Mouse (Mus musculus) B cell, adult 2 months (primary cell): ENCODE data around the gene Tesk1.

Source experiments
- DNase-seq, 2 experiments: peaks; one replicate each; pipeline ENCODE4 v3.0.0; 2022

Gene Tesk1

DNA sequence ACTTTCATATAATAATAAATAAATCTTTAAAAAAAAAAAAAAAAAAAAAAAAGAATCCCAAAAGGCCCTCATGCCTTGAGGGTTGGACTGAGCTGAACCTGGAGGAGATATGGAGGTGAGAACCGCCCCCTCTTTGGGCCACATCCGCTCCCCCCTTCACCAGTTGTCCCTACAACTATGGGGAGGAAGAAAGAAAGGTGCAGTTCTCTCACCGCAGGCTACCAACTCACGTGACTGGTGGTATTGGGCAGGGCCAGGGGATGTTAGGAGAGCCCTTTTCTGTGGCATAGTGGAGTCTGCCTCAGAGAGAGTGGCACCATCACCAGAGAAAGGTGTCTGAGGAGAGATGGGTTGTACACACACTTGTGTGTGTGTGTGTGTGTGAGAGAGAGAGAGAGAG, 14.7 kb downstream of the Tesk1 start:
- peak; percentile 71 to 76 for DNase-seq

- DNase-seq, result peak; percentile 58 to 67
These were observed 15.4 kb downstream of the Tesk1 start for GRCm38 (mm10) chr4:43457124-43457523.

- DNase-seq, result no peak
These were observed 21.4 kb downstream of the Tesk1 start for GRCm38 (mm10) chr4:43463102-43463501.

- DNase-seq, result peak in 1 of 2 experiments; percentile 36
These were observed 24.2 kb downstream of the Tesk1 start for GRCm38 (mm10) chr4:43465935-43466334.

DNA sequence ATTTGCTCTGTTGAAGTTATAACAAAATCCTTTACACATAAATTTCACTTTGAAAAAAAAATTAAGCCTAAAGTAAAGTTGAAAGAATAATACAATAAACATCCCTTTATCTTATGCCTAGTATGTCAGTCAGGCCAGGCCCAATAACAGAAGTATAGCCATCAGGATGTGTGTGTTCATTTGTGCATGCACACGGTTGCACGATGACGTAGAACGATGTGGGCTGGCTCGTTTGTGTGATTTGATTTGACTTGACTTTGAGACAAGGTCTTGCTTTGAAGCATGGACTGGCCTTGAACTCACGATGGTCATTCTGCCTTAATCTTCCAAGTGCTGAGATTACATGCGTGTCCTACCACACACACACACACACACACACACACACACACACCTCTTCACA, 25.1 kb downstream of the Tesk1 start:
- peak; percentile 49 to 52 for DNase-seq

DNA sequence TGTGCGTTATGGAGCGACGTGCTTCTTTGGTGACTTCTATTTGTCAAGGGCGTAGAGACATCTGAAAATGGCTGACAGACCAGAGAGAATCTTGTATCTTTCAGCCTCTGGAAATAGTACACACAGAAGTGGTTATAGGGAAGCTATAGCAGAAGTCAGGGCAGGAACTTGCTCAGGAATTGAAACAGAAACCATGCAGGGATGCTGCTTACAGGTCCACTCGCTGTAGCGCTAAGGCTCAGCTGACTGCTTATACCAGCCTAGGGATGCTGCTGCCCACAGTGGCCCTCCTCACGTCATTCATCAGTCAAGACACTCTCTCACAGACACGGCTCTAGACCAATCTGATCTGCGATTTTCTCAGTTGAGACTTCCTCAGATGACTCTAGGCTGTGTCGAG, 28.6 kb downstream of the Tesk1 start:
- peak in 1 of 2 experiments; percentile 37 for DNase-seq

DNA sequence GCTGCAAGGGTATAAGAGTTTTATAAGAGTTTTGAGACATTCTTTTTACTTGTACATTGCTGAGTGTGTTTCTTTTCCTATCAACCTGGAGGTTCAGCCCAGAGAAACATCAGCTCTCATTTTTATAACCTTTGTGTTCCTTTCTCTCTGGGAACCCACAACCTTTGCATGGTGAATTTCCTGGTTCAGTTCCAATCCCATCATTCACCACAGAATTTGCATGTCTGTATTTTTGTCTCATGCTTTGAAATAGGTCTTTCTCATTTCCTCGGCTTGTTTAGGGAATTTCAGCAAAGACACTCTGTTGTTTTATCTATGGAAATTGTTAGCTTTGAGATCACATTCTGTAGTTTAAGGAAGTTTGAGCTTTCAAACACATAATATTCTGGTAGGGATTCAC, 31.9 kb downstream of the Tesk1 start:
- DNase-seq, result peak; percentile 38 to 39

GRCm38 (mm10) chr4:43476604-43477003, 34.9 kb downstream of the Tesk1 start:
- peak; percentile 53 to 60 for DNase-seq

- peak; percentile 88 to 91 for DNase-seq
These were observed 36.3 kb downstream of the Tesk1 start for GRCm38 (mm10) chr4:43477857-43478533.

GRCm38 (mm10) chr4:43478534-43478858, 36.8 kb downstream of the Tesk1 start:
- DNase-seq, result no peak

GRCm38 (mm10) chr4:43478906-43479832, 37.4 kb downstream of the Tesk1 start:
- peak; percentile 86 to 88 for DNase-seq

DNA sequence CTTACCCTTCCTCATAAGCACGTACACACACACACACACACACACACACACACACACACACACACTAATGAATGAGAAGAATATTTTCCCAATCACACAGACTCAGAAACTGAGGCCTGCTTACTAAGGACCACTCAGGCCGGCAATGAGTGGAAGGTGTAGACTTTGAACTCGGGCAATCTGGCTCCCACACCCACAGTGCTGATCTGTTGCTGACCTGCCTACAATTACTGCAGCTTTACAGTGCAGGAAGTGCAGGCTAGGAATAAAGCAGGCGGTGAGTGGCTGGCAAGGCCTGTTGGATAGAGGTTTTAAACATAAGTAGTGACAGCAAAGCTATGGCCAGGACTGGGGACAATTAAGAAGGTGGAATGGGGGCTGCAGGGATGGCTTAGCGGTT, 39.2 kb downstream of the Tesk1 start:
- DNase-seq, result no peak

DNA sequence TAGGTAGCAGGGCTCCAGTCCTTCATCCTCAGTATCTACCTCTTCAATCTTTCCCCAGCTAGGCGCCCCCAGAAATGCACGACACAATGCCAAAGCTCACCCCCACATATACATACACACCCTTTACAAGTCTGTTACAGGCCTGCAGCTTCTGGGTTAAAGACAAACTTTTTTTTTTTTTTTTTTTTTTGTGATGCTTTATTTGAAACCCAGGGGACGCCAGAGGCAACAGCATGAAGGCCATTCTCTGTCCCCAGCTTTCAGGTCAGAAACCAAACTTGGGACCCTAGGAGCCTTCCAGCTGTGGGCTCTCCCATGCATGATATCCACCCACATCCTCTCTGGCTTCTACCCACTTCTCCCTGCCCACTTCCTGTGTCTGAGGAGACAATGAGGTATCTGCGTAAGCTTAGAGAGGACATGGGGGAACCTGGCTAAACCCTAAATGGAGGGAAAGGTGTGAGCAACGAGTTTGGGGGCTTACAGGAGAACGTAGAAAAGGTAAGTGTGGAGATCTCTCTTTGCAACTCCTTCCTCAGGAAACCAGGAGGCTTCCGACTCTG, 40.2 kb downstream of the Tesk1 start:
- peak; percentile 55 to 61 for DNase-seq

DNA sequence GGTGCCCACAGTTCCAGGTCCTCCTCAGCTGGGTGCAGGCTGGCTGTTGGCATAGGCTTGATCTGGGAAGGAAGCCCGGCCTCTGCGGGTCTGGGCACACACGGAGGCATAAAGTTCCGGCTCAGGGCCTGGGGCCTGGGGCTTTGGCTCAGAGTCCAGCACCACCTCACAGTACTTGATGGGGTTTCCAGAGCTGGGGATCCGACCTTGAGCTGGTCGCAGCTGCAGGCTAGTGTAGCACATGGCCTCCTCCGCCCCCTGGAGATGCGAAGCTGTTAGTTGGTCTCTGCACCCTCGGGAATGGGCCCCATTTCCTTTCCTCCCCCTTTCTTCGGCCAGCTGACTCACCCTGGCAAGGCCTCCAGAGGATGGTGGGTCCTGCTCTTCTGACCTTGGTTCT, 40.9 kb downstream of the Tesk1 start:
- DNase-seq, result peak in 1 of 2 experiments; percentile 22

- peak; percentile 47 to 55 for DNase-seq
These were observed 41.9 kb downstream of the Tesk1 start, which contains the start of gene Sit1 for GRCm38 (mm10) chr4:43483535-43484091. Sit1 (minus strand) TSS chr4:43483734.

DNA sequence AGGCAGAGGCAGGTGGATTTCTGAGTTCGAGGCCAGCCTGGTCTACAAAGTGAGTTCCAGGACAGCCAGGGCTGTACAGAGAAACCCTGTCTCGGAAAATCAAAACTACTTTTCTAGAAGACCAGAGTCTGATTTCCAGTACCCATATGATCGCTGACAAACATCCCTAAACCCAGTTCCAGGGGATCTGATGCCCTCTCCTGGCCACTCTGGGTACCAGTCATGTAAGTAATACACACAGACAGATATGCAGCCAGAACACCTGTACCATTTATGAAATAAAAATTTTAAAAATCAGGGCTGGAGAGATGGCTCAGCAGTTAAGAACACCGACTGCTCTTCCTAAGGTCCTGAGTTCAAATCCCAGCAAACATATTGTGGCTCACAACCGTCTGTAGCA, 43.9 kb downstream of the Tesk1 start:
- DNase-seq, result peak in 1 of 2 experiments; percentile 32

DNA sequence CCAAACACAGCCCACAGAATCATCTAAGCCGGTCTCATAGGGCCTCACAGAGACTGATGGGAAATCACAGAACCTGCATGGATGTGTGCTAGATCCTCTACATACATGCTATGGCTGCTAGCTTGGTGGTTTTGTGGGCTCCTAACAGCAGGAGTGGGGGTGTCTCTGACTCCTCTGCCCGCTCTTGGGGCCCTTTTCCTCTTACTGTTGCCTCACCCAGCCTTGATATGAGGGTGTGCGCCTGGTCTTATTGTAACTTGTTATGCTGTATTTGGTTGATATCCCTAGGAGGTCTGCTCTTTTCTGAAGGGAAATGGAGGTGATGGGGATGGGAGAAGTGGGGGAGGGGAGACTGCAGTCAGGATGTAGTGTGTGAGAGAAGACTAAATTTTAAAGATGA, 47.9 kb downstream of the Tesk1 start:
- DNase-seq, result no peak

- DNase-seq, result no peak
These were observed 49.1 kb downstream of the Tesk1 start for GRCm38 (mm10) chr4:43490801-43491200.

GRCm38 (mm10) chr4:43492101-43492820, 50.5 kb downstream of the Tesk1 start:
- DNase-seq, result peak; percentile 53 to 57

DNA sequence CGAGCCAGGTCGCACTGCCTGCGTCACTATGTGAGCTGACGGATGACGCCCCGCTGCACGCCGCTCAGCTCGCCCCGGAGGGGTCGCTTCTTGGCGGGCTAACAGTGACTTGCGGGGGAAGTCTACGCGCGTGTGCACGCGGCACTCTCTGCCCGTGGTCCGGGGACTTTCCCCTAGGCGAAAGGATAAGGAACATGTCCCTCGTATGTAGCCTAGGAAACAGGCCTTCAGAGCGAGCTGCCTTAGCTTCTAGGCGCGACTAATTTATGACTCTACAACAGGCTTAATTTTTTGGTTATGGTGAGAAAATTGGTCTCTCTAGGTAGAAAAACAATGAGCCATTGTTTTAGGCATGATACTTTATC, 51.1 kb downstream of the Tesk1 start, which contains the start of gene Ccdc107:
Gene Ccdc107, plus strand, starts transcription at position 80 of the 365 bp plus-strand sequence.
- peak; percentile 92 to 93 for DNase-seq

- peak; percentile 99 for DNase-seq
These were observed 51.6 kb downstream of the Tesk1 start for GRCm38 (mm10) chr4:43493186-43493845.

DNA sequence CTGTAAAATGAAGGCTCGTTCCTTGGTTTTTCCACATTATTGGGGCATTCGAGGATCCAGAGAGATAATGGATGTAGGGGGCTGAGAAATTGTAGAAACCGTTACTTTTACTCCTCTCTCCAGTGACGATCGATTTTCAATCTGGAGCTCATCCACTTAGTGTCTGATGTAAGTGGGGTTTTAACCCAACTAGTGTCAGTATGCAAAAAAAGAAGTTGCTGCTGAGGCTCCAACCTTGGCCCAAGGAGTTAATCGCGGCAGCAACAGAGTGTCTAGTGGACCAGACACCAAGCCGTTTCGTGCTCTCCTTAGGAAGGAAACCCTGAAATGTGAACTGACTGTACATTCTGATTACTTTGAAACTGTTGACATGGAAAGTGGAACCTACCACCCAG, 52.1 kb downstream of the Tesk1 start:
- peak in 1 of 2 experiments; percentile 21 for DNase-seq
